Mouse (Mus musculus) kidney, postnatal 25 days (tissue): Measurements from ENCODE around the gene Tesmin.
A peak's percentile ranks its signal among the peaks of the same experiment; 100 is the strongest.

ENCODE experiments used
- DNase-seq, 2 experiments: peaks; one replicate each; pipeline ENCODE4 v3.0.0; 2021; ENCODE audit warnings: mixed read lengths in 2 of 2

Tesmin gene

GRCm38 (mm10) chr19:3394216-3394615 lies 5.6 kb downstream of the Tesmin start:
- DNase-seq: no peak

- no peak for DNase-seq
Measured at GRCm38 (mm10) chr19:3400057-3400456, 11.4 kb downstream of the Tesmin start.

DNA sequence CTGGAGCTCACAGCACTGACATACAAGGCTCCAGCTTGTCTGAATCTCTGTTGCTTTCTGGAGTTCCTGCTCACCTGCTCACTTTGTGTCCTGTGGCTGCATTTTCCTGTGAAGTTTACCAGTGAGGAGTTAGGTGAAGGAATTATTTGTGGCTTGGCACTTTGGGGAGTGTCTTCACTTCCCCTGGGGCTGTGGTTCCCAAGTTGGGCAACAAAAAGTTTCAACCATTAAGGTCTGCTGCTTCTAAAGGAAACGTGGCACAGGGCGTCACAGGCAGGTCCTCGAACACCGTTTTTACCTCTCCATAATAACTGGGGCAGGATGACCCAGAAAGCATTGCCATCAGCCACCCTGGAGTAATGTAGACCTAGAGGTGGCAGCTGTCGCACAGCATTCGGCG lies 12.8 kb downstream of the Tesmin start:
- no peak for DNase-seq

GRCm38 (mm10) chr19:3401943-3402342 lies 13.3 kb downstream of the Tesmin start:
- no peak for DNase-seq

DNA sequence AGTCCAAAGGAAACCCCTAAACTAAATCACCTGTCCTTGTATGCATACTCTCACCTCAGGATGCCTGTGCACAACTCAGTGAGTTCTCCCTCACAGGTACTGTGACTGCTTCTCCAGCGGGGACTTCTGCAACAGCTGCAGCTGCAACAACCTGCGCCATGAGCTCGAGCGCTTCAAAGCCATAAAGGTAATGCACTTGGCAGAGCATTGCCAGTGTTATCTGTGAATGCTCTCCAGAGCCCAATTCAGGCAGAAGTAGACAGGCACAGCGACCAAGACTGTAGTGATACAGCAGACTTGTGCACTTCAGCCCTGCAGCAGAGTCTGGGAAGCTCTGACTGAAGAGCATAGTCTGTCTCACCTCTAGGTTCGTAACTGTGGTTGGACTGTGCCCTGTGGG lies 13.7 kb downstream of the Tesmin start:
- DNase-seq: no peak

GRCm38 (mm10) chr19:3404030-3404429 lies 15.4 kb downstream of the Tesmin start:
- no peak for DNase-seq

- no peak for DNase-seq
Measured at GRCm38 (mm10) chr19:3405531-3406281, 17.0 kb downstream of the Tesmin start.

DNA sequence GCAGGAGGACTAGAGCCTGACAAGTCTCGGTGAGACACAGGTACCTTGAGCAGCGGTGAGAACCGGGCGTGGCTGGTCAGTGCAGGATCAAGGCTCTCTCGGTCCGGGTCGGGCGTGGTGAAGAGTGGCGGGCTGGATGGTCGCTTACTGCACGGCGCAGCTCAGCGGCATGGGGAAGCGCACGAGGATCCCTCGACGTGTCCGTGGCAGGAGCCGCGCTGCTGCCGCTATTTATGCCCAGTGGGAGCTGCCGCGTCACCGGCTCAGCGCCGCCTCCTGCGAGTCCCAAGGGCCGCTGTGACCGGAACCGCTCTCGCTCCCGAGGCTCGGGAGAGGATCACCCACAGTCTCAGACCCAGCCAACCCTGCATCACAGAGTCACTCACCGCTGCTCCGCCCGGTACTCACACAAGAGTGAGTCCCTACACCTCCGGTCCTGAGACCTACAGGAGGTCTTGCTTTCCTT lies 25.6 kb downstream of the Tesmin start, which contains the start of gene Gal:
Gene Gal, minus strand, starts transcription at position 277 of the 466 bp plus-strand sequence.
- peak in 1 of 2 experiments; percentile 10 for DNase-seq

GRCm38 (mm10) chr19:3419251-3419650 lies 30.6 kb downstream of the Tesmin start:
- DNase-seq: no peak

GRCm38 (mm10) chr19:3422488-3422887 lies 33.8 kb downstream of the Tesmin start:
- no peak for DNase-seq

DNA sequence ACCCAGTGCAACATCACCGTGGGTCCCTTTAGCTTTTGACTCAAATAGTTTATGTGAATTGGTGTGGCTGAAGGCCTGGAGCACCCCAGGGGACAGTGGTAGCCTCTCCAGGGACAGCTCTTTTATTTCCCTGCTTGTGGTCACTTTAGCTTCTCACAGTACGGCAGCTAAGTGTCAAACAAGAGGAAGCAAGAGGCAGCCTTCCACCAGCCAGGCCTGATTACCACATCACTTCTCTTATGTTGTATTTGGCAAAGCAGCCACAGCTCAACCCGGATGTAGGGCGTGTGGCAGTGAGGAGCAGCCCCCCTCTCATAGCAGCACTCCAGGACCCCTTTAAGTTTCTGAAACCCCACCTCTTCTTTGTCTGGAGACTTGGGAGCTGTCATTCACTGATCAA lies 34.3 kb downstream of the Tesmin start:
- no peak for DNase-seq

DNA sequence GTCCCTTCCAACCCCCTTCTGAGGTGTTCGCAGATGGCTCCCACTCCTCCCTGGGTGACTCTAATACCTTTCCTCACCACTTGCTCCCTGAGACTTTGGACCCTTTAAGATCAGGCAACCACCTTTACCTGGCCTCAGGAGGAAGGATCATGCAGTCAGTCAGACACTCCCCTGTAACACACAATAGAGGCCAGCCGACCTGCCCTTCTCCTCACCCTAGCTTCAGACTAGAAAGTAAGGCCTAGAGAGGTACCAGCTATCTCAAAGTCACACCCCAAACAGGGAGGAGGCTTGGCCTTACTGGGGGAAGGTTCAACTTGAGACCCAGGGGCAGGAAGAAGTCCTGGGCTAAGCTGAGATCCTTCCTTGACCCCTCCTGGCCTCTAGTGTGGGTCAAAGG lies 35.6 kb downstream of the Tesmin start:
- no peak for DNase-seq

GRCm38 (mm10) chr19:3428057-3428830 lies 39.6 kb downstream of the Tesmin start:
- no peak for DNase-seq

- no peak for DNase-seq
Measured at GRCm38 (mm10) chr19:3429156-3429816, 40.6 kb downstream of the Tesmin start.

GRCm38 (mm10) chr19:3431066-3431465 lies 42.4 kb downstream of the Tesmin start:
- no peak for DNase-seq

DNA sequence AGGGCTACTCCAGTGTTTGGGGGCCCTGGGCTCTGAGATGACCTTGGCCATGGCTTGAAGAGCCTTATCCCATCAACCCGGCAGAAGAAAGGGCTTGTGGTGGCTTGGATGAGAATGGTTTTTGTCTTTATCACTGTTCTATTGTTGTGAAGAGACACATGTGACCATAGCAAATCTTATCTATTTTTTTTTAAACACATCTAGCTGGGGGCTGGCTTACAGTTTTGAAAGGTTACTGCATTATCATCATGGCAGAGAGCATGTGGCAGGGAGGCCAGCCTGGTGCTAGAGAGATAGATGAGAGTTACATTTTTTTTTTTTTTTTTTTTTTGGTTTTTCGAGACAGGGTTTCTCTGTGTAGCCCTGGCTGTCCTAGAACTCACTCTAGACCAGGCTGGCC lies 43.3 kb downstream of the Tesmin start:
- DNase-seq: no peak

DNA sequence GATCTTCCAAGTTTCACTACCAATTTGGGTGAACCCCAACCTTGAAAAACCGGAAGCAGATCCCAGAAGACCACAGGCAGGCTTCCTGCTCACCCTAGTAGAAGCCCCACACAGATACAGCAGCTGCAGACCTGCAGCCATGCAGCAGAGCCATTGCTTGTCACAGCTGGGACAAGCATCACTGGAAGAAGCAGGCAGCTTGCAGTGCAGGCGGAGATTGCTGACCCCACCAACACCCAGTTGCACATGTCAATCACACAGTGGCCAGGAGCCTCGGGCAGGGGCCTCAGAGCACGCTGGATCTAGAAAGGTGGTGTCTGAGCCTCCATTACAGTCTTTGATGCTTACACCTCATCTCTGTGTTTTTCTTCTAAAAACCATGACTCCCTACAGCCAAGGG lies 45.5 kb downstream of the Tesmin start:
- no peak for DNase-seq

DNA sequence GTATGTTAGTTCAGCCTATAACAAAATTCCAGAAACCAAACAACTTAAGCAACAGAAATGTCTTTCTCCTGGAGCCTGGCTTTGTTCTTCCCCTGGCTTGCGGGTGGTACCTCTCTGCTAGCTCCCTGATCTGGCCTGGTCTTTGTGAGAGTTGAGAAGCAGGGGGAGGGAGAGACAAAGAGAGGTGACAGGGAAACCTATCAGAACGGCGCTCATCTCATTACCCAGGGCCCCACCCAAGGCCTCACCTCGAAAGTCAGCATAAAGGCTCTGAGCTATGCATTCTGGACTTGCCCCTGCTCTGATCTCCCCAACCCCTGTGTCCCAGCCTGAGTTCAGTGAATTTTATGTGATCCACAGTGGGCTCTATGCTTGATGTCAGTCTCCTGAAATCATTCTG lies 46.0 kb downstream of the Tesmin start:
- no peak for DNase-seq

DNA sequence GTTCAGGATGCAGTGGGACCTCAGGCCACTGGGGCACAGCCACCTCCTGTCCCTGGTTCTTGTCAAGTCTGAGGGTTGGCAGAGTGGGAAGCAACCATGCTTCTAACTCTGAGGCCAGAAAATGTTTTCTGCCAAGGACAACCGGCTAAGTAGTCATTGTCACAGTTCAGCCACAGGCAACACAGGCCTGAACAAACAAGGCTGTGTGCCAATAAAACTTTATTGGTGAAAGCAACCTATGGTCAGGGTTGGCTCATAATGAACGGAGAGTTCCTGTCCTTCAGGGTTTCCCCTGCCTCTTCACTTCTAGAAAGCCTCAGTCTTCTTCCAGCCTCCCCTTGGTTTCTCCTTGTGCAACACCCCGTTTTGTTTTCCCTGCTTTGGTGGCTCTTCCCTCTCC lies 47.2 kb downstream of the Tesmin start:
- no peak for DNase-seq

GRCm38 (mm10) chr19:3436840-3437239 lies 48.2 kb downstream of the Tesmin start:
- peak in 1 of 2 experiments; percentile 51 for DNase-seq

DNA sequence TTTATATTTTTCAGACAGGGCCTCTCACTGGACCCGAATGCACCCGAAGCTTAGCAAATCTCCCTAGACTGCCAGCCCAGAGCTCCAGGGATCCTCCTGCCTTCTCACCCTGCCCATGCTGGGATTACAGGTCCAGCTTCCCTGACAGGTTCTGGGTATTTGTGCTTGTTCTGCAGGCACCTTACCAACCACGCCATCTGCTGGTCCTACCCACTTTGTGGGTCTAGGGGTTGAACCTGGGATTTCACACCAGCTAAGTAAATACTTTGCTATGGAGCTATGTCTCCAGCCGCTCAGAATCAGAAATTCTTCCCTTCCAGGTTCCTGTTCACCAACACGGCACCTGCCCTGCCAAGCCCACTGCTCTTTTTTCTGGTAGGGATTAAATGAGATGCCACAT lies 49.3 kb downstream of the Tesmin start:
- DNase-seq: peak in 1 of 2 experiments; percentile 23

- DNase-seq: no peak
Measured at GRCm38 (mm10) chr19:3440667-3441066, 52.0 kb downstream of the Tesmin start.

GRCm38 (mm10) chr19:3441092-3441491 lies 52.4 kb downstream of the Tesmin start:
- DNase-seq: no peak

DNA sequence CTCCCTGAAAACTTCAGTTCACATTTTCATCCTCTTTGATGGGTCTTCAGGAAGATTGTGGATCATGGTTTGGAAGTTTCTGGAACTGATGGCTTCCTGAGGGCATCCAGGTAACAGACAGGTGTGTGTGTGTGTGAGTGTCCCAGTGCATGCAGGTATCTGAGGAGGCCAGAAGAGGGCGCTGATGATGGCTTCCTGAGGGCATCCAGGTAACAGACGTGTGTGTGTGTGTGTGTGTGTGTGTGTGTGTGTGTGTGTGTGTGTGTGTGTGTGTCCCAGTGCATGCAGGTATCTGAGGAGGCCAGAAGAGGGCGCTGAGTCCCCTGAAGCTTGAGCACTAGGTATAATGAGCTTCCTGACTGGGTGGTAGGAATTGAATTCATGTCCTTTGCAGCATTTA lies 58.7 kb downstream of the Tesmin start:
- DNase-seq: no peak
